Mouse (Mus musculus) cortical plate, adult 2 months (tissue): ENCODE measurements at regions not wholly inside any gene's neighbourhood (a gene's known extent, or its start where the extent isn't known, plus 50 kb on each side); places are given as distances from the start of the nearest gene placed in this dataset.

ENCODE experiments used
- H3K27ac ChIP-seq: fragments of 200-500 bp; 2 replicates; pipeline ENCODE4 v1.5.1; 2012; ENCODE audit warnings: low read length, control low read depth, inconsistent platforms; ENCODE audit not compliant: insufficient read depth
- H3K4me1 ChIP-seq: fragments of 200-500 bp; 2 replicates; pipeline ENCODE4 v1.6.1; 2011; ENCODE audit warnings: low read length; ENCODE audit not compliant: control insufficient read depth, insufficient read depth
- H3K4me3 ChIP-seq: fragments of 200-500 bp; 2 replicates; pipeline ENCODE4 v1.5.1; 2011; ENCODE audit warnings: mild to moderate bottlenecking, low read length, control low read depth; ENCODE audit not compliant: insufficient read depth
- CTCF ChIP-seq: fragments of 200-500 bp; IDR thresholded peaks from 2 replicates; pipeline ENCODE4 v1.5.1; 2011; ENCODE audit warnings: mild to moderate bottlenecking, control low read depth, low read length; ENCODE audit not compliant: insufficient read depth; ENCODE audit errors: extremely low read depth
- POLR2A ChIP-seq: fragments of 200-500 bp; IDR thresholded peaks from 2 replicates; pipeline ENCODE4 v1.6.1; 2011; ENCODE audit warnings: mild to moderate bottlenecking, low read length, control low read depth; ENCODE audit not compliant: insufficient read depth; ENCODE audit errors: extremely low read depth

- no peak overlapping the region for H3K27ac ChIP-seq
- no peaks in the 10 kb centered on the region for H3K4me1 ChIP-seq
- TF ChIP-seq CTCF = no peak
- no peak for TF ChIP-seq POLR2A
- no peak overlapping the region for H3K4me3 ChIP-seq
Observed at GRCm38 (mm10) chr2:115456372-115457022, 125.0 kb upstream of the BC052040 start.

GRCm38 (mm10) chr2:115460028-115460881 is 121.3 kb upstream of the BC052040 start:
- no peak for TF ChIP-seq POLR2A
- no peak for TF ChIP-seq CTCF
- H3K27ac ChIP-seq = no peak overlapping the region

GRCm38 (mm10) chr2:115460882-115461151 is 120.7 kb upstream of the BC052040 start:
- TF ChIP-seq POLR2A (no peak), CTCF (no peak)
- H3K27ac ChIP-seq = no peak overlapping the region
- H3K4me1 ChIP-seq = no peaks in the 10 kb centered on the region

More at GRCm38 (mm10) chr2:115460028-115460881, 121.3 kb upstream of the BC052040 start:
- Histone ChIP-seq H3K4me1 (no peaks in the 10 kb centered on the region), H3K4me3 (no peak overlapping the region)

GRCm38 (mm10) chr2:115466170-115466569 is 115.3 kb upstream of the BC052040 start:
- no peaks in the 10 kb centered on the region for H3K4me1 ChIP-seq
- TF ChIP-seq POLR2A (no peak), CTCF (no peak)
- H3K27ac ChIP-seq = no peak overlapping the region
- H3K4me3 ChIP-seq = no peak overlapping the region

More at GRCm38 (mm10) chr2:115460882-115461151, 120.7 kb upstream of the BC052040 start:
- no peak overlapping the region for H3K4me3 ChIP-seq

GRCm38 (mm10) chr2:115467107-115467745 is 114.3 kb upstream of the BC052040 start:
- no peak for TF ChIP-seq POLR2A
- no peak for TF ChIP-seq CTCF
- Histone ChIP-seq H3K4me1 (no peaks in the 10 kb centered on the region), H3K27ac (no peak overlapping the region), H3K4me3 (no peak overlapping the region)

GRCm38 (mm10) chr2:115467936-115468335 is 113.6 kb upstream of the BC052040 start:
- Histone ChIP-seq H3K4me1 (no peaks in the 10 kb centered on the region), H3K4me3 (no peak overlapping the region), H3K27ac (no peak overlapping the region)
- no peak for TF ChIP-seq POLR2A
- no peak for TF ChIP-seq CTCF

- Histone ChIP-seq H3K27ac (no peak overlapping the region), H3K4me3 (no peak overlapping the region), H3K4me1 (no peaks in the 10 kb centered on the region)
- TF ChIP-seq POLR2A (no peak), CTCF (no peak)
Observed at GRCm38 (mm10) chr2:115468471-115468909, 113.0 kb upstream of the BC052040 start.

- Histone ChIP-seq H3K4me1 (no peaks in the 10 kb centered on the region), H3K4me3 (no peak overlapping the region), H3K27ac (no peak overlapping the region)
- no peak for TF ChIP-seq POLR2A
- TF ChIP-seq CTCF = no peak
Observed at GRCm38 (mm10) chr2:115469165-115469821, 112.2 kb upstream of the BC052040 start.

- Histone ChIP-seq H3K4me1 (no peaks in the 10 kb centered on the region), H3K27ac (no peak overlapping the region), H3K4me3 (no peak overlapping the region)
- TF ChIP-seq CTCF (no peak), POLR2A (no peak)
Observed at GRCm38 (mm10) chr2:115472393-115472792, 109.1 kb upstream of the BC052040 start.
